Mouse (Mus musculus) heart, postnatal 0 days (tissue): ENCODE measurements around the gene Scn5a. TPM values are rescaled to one million over a fixed set of nuclear protein-coding genes. Genes with fewer than 3 reads are reported as not detected.

ENCODE experiments used
- ATAC-seq: fragments of 200-750 bp; cut with Nextera tagmentation; 2 replicates; pipeline ENCODE4 v1.8.0; 2017; ENCODE audit warnings: low read depth, moderate number of reproducible peaks, moderate library complexity; ENCODE audit not compliant: insufficient read depth
- DNase-seq: peaks from one replicate; pipeline ENCODE4 v3.0.0-alpha.2; 2016; ENCODE audit warnings: low spot score
- H3K27ac ChIP-seq: fragments of 300-500 bp; sonication (generic); 2 replicates; pipeline ENCODE4 v1.5.1; 2014; ENCODE audit warnings: low read depth, mild to moderate bottlenecking
- H3K27me3 ChIP-seq: fragments of 300-500 bp; sonication (generic); 2 replicates; pipeline ENCODE4 v1.6.1; 2014; ENCODE audit warnings: low read length, mixed read lengths; ENCODE audit not compliant: control insufficient read depth, insufficient read depth
- H3K36me3 ChIP-seq: fragments of 300-500 bp; sonication (generic); replicated peaks from 2 replicates; pipeline ENCODE4 v1.6.1; 2014; ENCODE audit warnings: low read length, mixed read lengths; ENCODE audit not compliant: control insufficient read depth, insufficient read depth
- H3K4me1 ChIP-seq: fragments of 300-500 bp; sonication (generic); 2 replicates; pipeline ENCODE4 v1.6.1; 2014; ENCODE audit warnings: antibody characterized with exemption; ENCODE audit not compliant: control insufficient read depth, insufficient read depth
- H3K4me2 ChIP-seq: fragments of 300-500 bp; sonication (generic); 2 replicates; pipeline ENCODE4 v1.6.1; 2014; ENCODE audit warnings: low read depth, mild to moderate bottlenecking, low read length, moderate library complexity
- H3K4me3 ChIP-seq: fragments of 300-500 bp; sonication (generic); 2 replicates; pipeline ENCODE4 v1.5.1; 2014; ENCODE audit warnings: low read depth, low read length
- H3K9ac ChIP-seq: fragments of 300-500 bp; sonication (generic); replicated peaks from 2 replicates; pipeline ENCODE4 v1.6.1; 2014; ENCODE audit warnings: low read depth, low read length, mixed read lengths
- H3K9me3 ChIP-seq: fragments of 300-500 bp; sonication (generic); replicated peaks from 2 replicates; pipeline ENCODE4 v1.6.1; 2016; ENCODE audit warnings: low read length; ENCODE audit not compliant: control insufficient read depth
- CTCF ChIP-seq: IDR thresholded peaks from 2 replicates; pipeline ENCODE4 v1.5.1; 2016; ENCODE audit warnings: antibody characterized with exemption, control low read depth, low read depth
- EP300 ChIP-seq: IDR thresholded peaks from 2 replicates; pipeline ENCODE4 v1.6.1; 2016; ENCODE audit warnings: antibody characterized with exemption, low read depth
- WGBS: fragments of 180-500 bp; shearing (Covaris S2); extraction: QIAGEN DNeasy Blood & Tissue Kit; methylation state at CpG from one replicate; pipeline ENCODE4 v1.1.7; 2014; 5-methylcytosine and 5-hydroxymethylcytosine counted together
- polyA plus RNA-seq: library from polyadenylated mRNA; unstranded; fragments of >200 nt; fragmentation: Nextera tagmentation; extraction: Ambion mirVana; gene quantifications from 2 replicates; pipeline ENCODE4 v1.2.1, GENCODE M21; 2015
- total RNA-seq: library from RNA; depleted of rRNA; stranded (reverse); fragments of >200 nt; gene quantifications from 2 replicates; pipeline ENCODE4 v1.2.3, GENCODE M21; 2014; ENCODE audit warnings: low replicate concordance

Scn5a gene
- total and polyA plus RNA-seq, 2 experiments from 2014 or later: 16.8 to 82.7 TPM

- Histone ChIP-seq H3K4me2 (no peak overlapping the region), H3K27ac (no peak overlapping the region), H3K4me3 (no peak overlapping the region), H3K4me1 (no peaks in the 10 kb centered on the region), H3K9ac (no peak overlapping the region), H3K27me3 (no peaks in the 10 kb centered on the region), H3K9me3 (peaks cover 5% of the 10 kb centered on the region), H3K36me3 (peaks cover 29% of the 10 kb centered on the region)
- TF ChIP-seq EP300: no peak
- no peak for TF ChIP-seq CTCF
- ATAC-seq (no peak), DNase-seq (no peak)
- WGBS: 72% methylated on average over 11 of the region's 11 CpGs
Observed at GRCm38 (mm10) chr9:119504981-119505658, 73.7 kb downstream of the Scn5a start.

GRCm38 (mm10) chr9:119503613-119504012 is 75.2 kb downstream of the Scn5a start:
- peaks cover 30% of the 10 kb centered on the region for H3K36me3 ChIP-seq
- peaks cover 5% of the 10 kb centered on the region for H3K9me3 ChIP-seq
- TF ChIP-seq CTCF (peak; percentile 16; the same call in 1 of the 2 replicates), EP300 (no peak)
- DNase-seq: no peak
- H3K4me3 ChIP-seq: no peak overlapping the region
- H3K4me1 ChIP-seq: no peaks in the 10 kb centered on the region
- no peak overlapping the region for H3K4me2 ChIP-seq
- WGBS: 93% methylated on average over 9 of the region's 9 CpGs
- H3K9ac ChIP-seq: no peak overlapping the region
- no peak for ATAC-seq
- H3K27ac ChIP-seq: no peak overlapping the region
- H3K27me3 ChIP-seq: no peaks in the 10 kb centered on the region

- 79% methylated on average over 7 of the region's 7 CpGs for WGBS
- no peak overlapping the region for H3K9ac ChIP-seq
- no peak overlapping the region; the same call in 1 of the 2 replicates for H3K27ac ChIP-seq
Observed at GRCm38 (mm10) chr9:119498885-119499284, 79.9 kb downstream of the Scn5a start.

GRCm38 (mm10) chr9:119498247-119498607 is 80.6 kb downstream of the Scn5a start:
- no peak for TF ChIP-seq CTCF
- TF ChIP-seq EP300: no peak
- no peak for DNase-seq
- H3K36me3 ChIP-seq: peaks cover 43% of the 10 kb centered on the region
- no peak overlapping the region for H3K9ac ChIP-seq
- no peak overlapping the region for H3K27ac ChIP-seq
- no peaks in the 10 kb centered on the region for H3K9me3 ChIP-seq
- H3K4me1 ChIP-seq: peaks cover 19% of the 10 kb centered on the region
- H3K4me3 ChIP-seq: no peak overlapping the region
- no peak overlapping the region for H3K4me2 ChIP-seq
- H3K27me3 ChIP-seq: no peaks in the 10 kb centered on the region
- WGBS: 88% methylated on average over 9 of the region's 9 CpGs
- no peak for ATAC-seq

More at GRCm38 (mm10) chr9:119498885-119499284, 79.9 kb downstream of the Scn5a start:
- Histone ChIP-seq H3K27me3 (no peaks in the 10 kb centered on the region), H3K4me3 (no peak overlapping the region), H3K9me3 (no peaks in the 10 kb centered on the region), H3K36me3 (peaks cover 37% of the 10 kb centered on the region), H3K4me1 (peaks cover 19% of the 10 kb centered on the region), H3K4me2 (no peak overlapping the region)
- DNase-seq (no peak), ATAC-seq (no peak)
- TF ChIP-seq EP300 (no peak), CTCF (no peak)

- WGBS: 77% methylated on average over 15 of the region's 15 CpGs
- H3K27ac ChIP-seq: peak overlapping the region; percentile 48
- H3K4me2 ChIP-seq: no peak overlapping the region
- no peak overlapping the region for H3K9ac ChIP-seq
- no peak for DNase-seq
- no peaks in the 10 kb centered on the region for H3K9me3 ChIP-seq
- ATAC-seq: peak; percentile 65
- H3K4me3 ChIP-seq: no peak overlapping the region
- H3K27me3 ChIP-seq: no peaks in the 10 kb centered on the region
- peaks cover 19% of the 10 kb centered on the region for H3K4me1 ChIP-seq
- TF ChIP-seq CTCF (no peak), EP300 (no peak)
- H3K36me3 ChIP-seq: peaks cover 49% of the 10 kb centered on the region
Observed at GRCm38 (mm10) chr9:119497546-119498246, 81.1 kb downstream of the Scn5a start.
